Mouse (Mus musculus): ENCODE results near the gene Nlgn1. TPM values are rescaled to one million over a fixed set of nuclear protein-coding genes. Genes with fewer than 3 reads are reported as not detected.

The Nlgn1 gene
- polyA plus RNA-seq, 1 experiment from 2014 or later: 5.8 TPM

GRCm38 (mm10) chr3:25897456-25897855 lies 434.8 kb downstream of the Nlgn1 start:
- DNase-seq (ENCODE audit: low spot score) (no peak), ATAC-seq (ENCODE audit: low FRiP score) (no peak)
- H3K27ac ChIP-seq (ENCODE audit: low read depth, low read length): no peak overlapping the region
- no peaks in the 10 kb centered on the region for H3K36me3 ChIP-seq (ENCODE audit: control insufficient read depth, insufficient read depth, low read length)
- H3K4me1 ChIP-seq (replicated peaks; ENCODE audit: control insufficient read depth, insufficient read depth, low read length): no peaks in the 10 kb centered on the region
- H3K27me3 ChIP-seq (ENCODE audit: control insufficient read depth, insufficient read depth, low read length): no peaks in the 10 kb centered on the region
- no peak overlapping the region for H3K4me2 ChIP-seq (replicated peaks; ENCODE audit: low read depth, low read length)
- H3K9ac ChIP-seq (ENCODE audit: low read depth, low read length): no peak overlapping the region
- no peaks in the 10 kb centered on the region for H3K9me3 ChIP-seq (ENCODE audit: control insufficient read depth, low read length)
- no peak overlapping the region for H3K4me3 ChIP-seq (ENCODE audit: low read depth, low read length)

- no peaks in the 10 kb centered on the region for H3K36me3 ChIP-seq (ENCODE audit: control insufficient read depth, insufficient read depth, low read length)
- 83% methylated on average over 2 of the region's 2 CpGs for WGBS
- H3K4me2 ChIP-seq (replicated peaks; ENCODE audit: low read depth, low read length): no peak overlapping the region
- H3K27me3 ChIP-seq (ENCODE audit: control insufficient read depth, insufficient read depth, low read length): no peaks in the 10 kb centered on the region
- no peak for ATAC-seq (ENCODE audit: low FRiP score)
- no peaks in the 10 kb centered on the region for H3K4me1 ChIP-seq (replicated peaks; ENCODE audit: control insufficient read depth, insufficient read depth, low read length)
- H3K9ac ChIP-seq (ENCODE audit: low read depth, low read length): no peak overlapping the region
- no peak overlapping the region for H3K4me3 ChIP-seq (ENCODE audit: low read depth, low read length)
- H3K9me3 ChIP-seq (ENCODE audit: control insufficient read depth, low read length): no peaks in the 10 kb centered on the region
- H3K27ac ChIP-seq (ENCODE audit: low read depth, low read length): no peak overlapping the region
- no peak for DNase-seq (ENCODE audit: low spot score)
These were observed 447.5 kb downstream of the Nlgn1 start for GRCm38 (mm10) chr3:25884797-25885196.

- no peaks in the 10 kb centered on the region for H3K27me3 ChIP-seq (ENCODE audit: control insufficient read depth, insufficient read depth, low read length)
- H3K36me3 ChIP-seq (ENCODE audit: control insufficient read depth, insufficient read depth, low read length): no peaks in the 10 kb centered on the region
- ATAC-seq (ENCODE audit: low FRiP score): no peak
- H3K27ac ChIP-seq (ENCODE audit: low read depth, low read length): no peak overlapping the region
- no peak overlapping the region for H3K9ac ChIP-seq (ENCODE audit: low read depth, low read length)
- no peaks in the 10 kb centered on the region for H3K9me3 ChIP-seq (ENCODE audit: control insufficient read depth, low read length)
- H3K4me3 ChIP-seq (ENCODE audit: low read depth, low read length): no peak overlapping the region
- H3K4me1 ChIP-seq (replicated peaks; ENCODE audit: control insufficient read depth, insufficient read depth, low read length): no peaks in the 10 kb centered on the region
- no peak overlapping the region for H3K4me2 ChIP-seq (replicated peaks; ENCODE audit: low read depth, low read length)
- peak; percentile 6 for DNase-seq (ENCODE audit: low spot score)
These were observed 463.1 kb downstream of the Nlgn1 start for GRCm38 (mm10) chr3:25869161-25869560.

- Histone ChIP-seq H3K27ac (ENCODE audit: low read depth, low read length) (no peak overlapping the region), H3K4me2 (replicated peaks; ENCODE audit: low read depth, low read length) (no peak overlapping the region), H3K36me3 (ENCODE audit: control insufficient read depth, insufficient read depth, low read length) (no peaks in the 10 kb centered on the region), H3K4me1 (replicated peaks; ENCODE audit: control insufficient read depth, insufficient read depth, low read length) (no peaks in the 10 kb centered on the region), H3K9ac (ENCODE audit: low read depth, low read length) (no peak overlapping the region), H3K4me3 (ENCODE audit: low read depth, low read length) (no peak overlapping the region), H3K27me3 (ENCODE audit: control insufficient read depth, insufficient read depth, low read length) (no peaks in the 10 kb centered on the region), H3K9me3 (ENCODE audit: control insufficient read depth, low read length) (no peaks in the 10 kb centered on the region)
- DNase-seq (ENCODE audit: low spot score): no peak
- no peak for ATAC-seq (ENCODE audit: low FRiP score)
These were observed 473.9 kb downstream of the Nlgn1 start for GRCm38 (mm10) chr3:25858384-25858783.

GRCm38 (mm10) chr3:25844686-25845462 lies 487.4 kb downstream of the Nlgn1 start:
- no peaks in the 10 kb centered on the region for H3K27me3 ChIP-seq (ENCODE audit: control insufficient read depth, insufficient read depth, low read length)
- ATAC-seq (ENCODE audit: low FRiP score): no peak

GRCm38 (mm10) chr3:25830237-25830636 lies 502.0 kb downstream of the Nlgn1 start:
- Histone ChIP-seq H3K4me2 (replicated peaks; ENCODE audit: low read depth, low read length) (no peak overlapping the region), H3K9ac (ENCODE audit: low read depth, low read length) (no peak overlapping the region), H3K4me1 (replicated peaks; ENCODE audit: control insufficient read depth, insufficient read depth, low read length) (no peaks in the 10 kb centered on the region), H3K9me3 (ENCODE audit: control insufficient read depth, low read length) (no peaks in the 10 kb centered on the region), H3K27ac (ENCODE audit: low read depth, low read length) (no peak overlapping the region), H3K36me3 (ENCODE audit: control insufficient read depth, insufficient read depth, low read length) (no peaks in the 10 kb centered on the region), H3K27me3 (ENCODE audit: control insufficient read depth, insufficient read depth, low read length) (no peaks in the 10 kb centered on the region), H3K4me3 (ENCODE audit: low read depth, low read length) (no peak overlapping the region)
- DNase-seq (ENCODE audit: low spot score): no peak
- 81% methylated on average over 2 of the region's 2 CpGs for WGBS
- ATAC-seq (ENCODE audit: low FRiP score): no peak

More at GRCm38 (mm10) chr3:25844686-25845462, 487.4 kb downstream of the Nlgn1 start:
- H3K4me3 ChIP-seq (ENCODE audit: low read depth, low read length): no peak overlapping the region
- H3K9ac ChIP-seq (ENCODE audit: low read depth, low read length): no peak overlapping the region
- no peaks in the 10 kb centered on the region for H3K36me3 ChIP-seq (ENCODE audit: control insufficient read depth, insufficient read depth, low read length)
- 91% methylated on average over 7 of the region's 7 CpGs for WGBS
- H3K4me1 ChIP-seq (replicated peaks; ENCODE audit: control insufficient read depth, insufficient read depth, low read length): no peaks in the 10 kb centered on the region
- DNase-seq (ENCODE audit: low spot score): no peak
- no peaks in the 10 kb centered on the region for H3K9me3 ChIP-seq (ENCODE audit: control insufficient read depth, low read length)
- no peak overlapping the region for H3K27ac ChIP-seq (ENCODE audit: low read depth, low read length)
- H3K4me2 ChIP-seq (replicated peaks; ENCODE audit: low read depth, low read length): no peak overlapping the region

GRCm38 (mm10) chr3:25813368-25813767 lies 518.9 kb downstream of the Nlgn1 start:
- no peak for DNase-seq (ENCODE audit: low spot score)
- Histone ChIP-seq H3K4me3 (ENCODE audit: low read depth, low read length) (no peak overlapping the region), H3K27ac (ENCODE audit: low read depth, low read length) (no peak overlapping the region), H3K9ac (ENCODE audit: low read depth, low read length) (no peak overlapping the region), H3K4me1 (replicated peaks; ENCODE audit: control insufficient read depth, insufficient read depth, low read length) (no peaks in the 10 kb centered on the region), H3K36me3 (ENCODE audit: control insufficient read depth, insufficient read depth, low read length) (no peaks in the 10 kb centered on the region), H3K27me3 (ENCODE audit: control insufficient read depth, insufficient read depth, low read length) (no peaks in the 10 kb centered on the region), H3K9me3 (ENCODE audit: control insufficient read depth, low read length) (no peaks in the 10 kb centered on the region), H3K4me2 (replicated peaks; ENCODE audit: low read depth, low read length) (no peak overlapping the region)
- 97% methylated on average over 3 of the region's 3 CpGs for WGBS
- ATAC-seq (ENCODE audit: low FRiP score): no peak

- H3K9ac ChIP-seq (ENCODE audit: low read depth, low read length): no peak overlapping the region
- no peak overlapping the region for H3K4me2 ChIP-seq (replicated peaks; ENCODE audit: low read depth, low read length)
- H3K9me3 ChIP-seq (ENCODE audit: control insufficient read depth, low read length): no peaks in the 10 kb centered on the region
- 26% methylated on average over 3 of the region's 3 CpGs for WGBS
- H3K27me3 ChIP-seq (ENCODE audit: control insufficient read depth, insufficient read depth, low read length): no peaks in the 10 kb centered on the region
- H3K4me1 ChIP-seq (replicated peaks; ENCODE audit: control insufficient read depth, insufficient read depth, low read length): no peaks in the 10 kb centered on the region
- H3K4me3 ChIP-seq (ENCODE audit: low read depth, low read length): no peak overlapping the region
- DNase-seq (ENCODE audit: low spot score) (peak; percentile 89), ATAC-seq (ENCODE audit: low FRiP score) (peak; percentile 98)
- H3K27ac ChIP-seq (ENCODE audit: low read depth, low read length): no peak overlapping the region
- H3K36me3 ChIP-seq (ENCODE audit: control insufficient read depth, insufficient read depth, low read length): no peaks in the 10 kb centered on the region
These were observed 524.7 kb downstream of the Nlgn1 start for GRCm38 (mm10) chr3:25807559-25807958.

- no peak overlapping the region for H3K9ac ChIP-seq (ENCODE audit: low read depth, low read length)
- ATAC-seq (ENCODE audit: low FRiP score): no peak
- H3K4me3 ChIP-seq (ENCODE audit: low read depth, low read length): no peak overlapping the region
- no peaks in the 10 kb centered on the region for H3K36me3 ChIP-seq (ENCODE audit: control insufficient read depth, insufficient read depth, low read length)
- H3K4me1 ChIP-seq (replicated peaks; ENCODE audit: control insufficient read depth, insufficient read depth, low read length): no peaks in the 10 kb centered on the region
- H3K27me3 ChIP-seq (ENCODE audit: control insufficient read depth, insufficient read depth, low read length): no peaks in the 10 kb centered on the region
- no peak overlapping the region for H3K27ac ChIP-seq (ENCODE audit: low read depth, low read length)
- no peaks in the 10 kb centered on the region for H3K9me3 ChIP-seq (ENCODE audit: control insufficient read depth, low read length)
- no peak overlapping the region for H3K4me2 ChIP-seq (replicated peaks; ENCODE audit: low read depth, low read length)
- 81% methylated on average over 2 of the region's 2 CpGs for WGBS
- DNase-seq (ENCODE audit: low spot score): no peak
These were observed 550.6 kb downstream of the Nlgn1 start for GRCm38 (mm10) chr3:25781651-25782050.

All from hindbrain, embryonic 11.5 days (tissue).